ENCODE assay signal across 24 mouse cellular contexts in the genomic region with DNA sequence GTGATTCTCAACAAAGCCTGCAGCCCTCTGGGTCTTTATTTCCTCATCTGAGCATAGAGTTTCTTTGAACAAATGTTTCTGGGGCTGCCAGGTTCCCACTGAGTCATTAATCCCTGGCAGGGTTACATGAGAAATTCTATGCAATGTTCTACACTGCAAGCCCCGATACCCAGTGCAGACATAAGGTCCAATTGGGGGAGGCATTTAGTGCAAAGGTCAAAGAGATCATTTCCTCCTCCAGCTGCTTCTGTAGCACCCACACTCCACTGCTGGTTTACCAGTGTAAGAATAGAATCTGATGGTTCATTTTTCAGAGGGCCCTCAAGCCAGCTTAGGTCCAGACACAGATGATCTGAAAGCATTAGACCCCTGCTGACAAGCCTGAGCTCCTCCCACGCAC. TPM values are rescaled to one million over a fixed set of nuclear protein-coding genes. Genes with fewer than 3 reads are reported as not detected.
DNase-seq lines count a peak whose midpoint lies in the region; ATAC-seq lines count a peak whose summit lies in the region.
"Had no signal": no experiment of that assay in that cellular context is flagged by ENCODE, and none has a peak within 500 bp of the region (broad histone marks: within the 10 kb centered on the region; RNA-seq: fewer than 3 reads in every experiment).

No protein-coding gene starts in this region.

- H3K4me2 ChIP-seq in embryonic facial prominence, embryonic 15.5 days (replicated peaks): no peak overlapping the region
- H3K4me2 ChIP-seq: embryonic facial prominence, embryonic 13.5 days; heart, embryonic 15.5 days; hindbrain, embryonic 15.5 days; liver, embryonic 13.5 days; midbrain, embryonic 13.5 days; stomach, embryonic 15.5 days had no signal

- intact Hi-C loops in heart, postnatal 25 days (cut with DNase I): no loop called here

- H3K9ac ChIP-seq in embryonic facial prominence, embryonic 15.5 days: no peak overlapping the region
- H3K9ac ChIP-seq: embryonic facial prominence, embryonic 13.5 days; heart, embryonic 15.5 days; hindbrain, embryonic 15.5 days; liver, embryonic 13.5 days; midbrain, embryonic 13.5 days; stomach, embryonic 15.5 days had no signal

- peak; percentile 15; the same call in 1 of the 2 replicates for ATAC-seq in embryonic facial prominence, embryonic 15.5 days (ENCODE audit: insufficient number of reproducible peaks, low FRiP score, low TSS enrichment, low read depth)
- ATAC-seq: midbrain, embryonic 13.5 days had no signal

- H3K36me3 ChIP-seq in embryonic facial prominence, embryonic 15.5 days: no peaks in the 10 kb centered on the region
- no peaks in the 10 kb centered on the region for H3K36me3 ChIP-seq in midbrain, embryonic 10.5 days
- H3K36me3 ChIP-seq: embryonic facial prominence, embryonic 13.5 days; G1E; heart, embryonic 15.5 days; hindbrain, embryonic 15.5 days; liver, embryonic 13.5 days; midbrain, embryonic 13.5 days; stomach, embryonic 15.5 days had no signal

- H3K4me3 ChIP-seq in embryonic facial prominence, embryonic 15.5 days (replicated peaks): no peak overlapping the region
- H3K4me3 ChIP-seq in midbrain, embryonic 10.5 days: no peak overlapping the region
- H3K4me3 ChIP-seq: embryonic facial prominence, embryonic 13.5 days; heart, embryonic 15.5 days; hindbrain, embryonic 15.5 days; liver, embryonic 13.5 days; midbrain, embryonic 13.5 days; stomach, embryonic 15.5 days had no signal

- DNase-seq in layer of hippocampus, adult 9-11 months: peak; percentile 30
- DNase-seq in layer of hippocampus, adult 8-10 months (ENCODE audit: low spot score in 2 of 2): no peak
- peak; percentile 52 for DNase-seq in cerebellum, adult 8-10 months
- no peak for DNase-seq in heart, postnatal 25 days (ENCODE audit: low spot score)
- no peak for DNase-seq in ovary, postnatal 14 days (ENCODE audit: low spot score)
- DNase-seq in midbrain, embryonic 10.5 days (ENCODE audit: low spot score): no peak
- DNase-seq: adrenal gland, adult 8-10 months; B cell, adult 2 months; kidney, adult 2 months; kidney, postnatal 14 days; liver, embryonic 13.5 days; lung, adult 2 months; lung, postnatal 14 days; thymus, adult 18-20 months had no signal

- 43% methylated on average over 2 of the region's 2 CpGs for WGBS in embryonic facial prominence, embryonic 15.5 days
- 64% methylated on average over 2 of the region's 2 CpGs for WGBS in midbrain, embryonic 10.5 days

- H3K4me1 ChIP-seq in embryonic facial prominence, embryonic 15.5 days: no peaks in the 10 kb centered on the region
- H3K4me1 ChIP-seq in midbrain, embryonic 10.5 days: no peaks in the 10 kb centered on the region
- H3K4me1 ChIP-seq: embryonic facial prominence, embryonic 13.5 days; heart, embryonic 15.5 days; hindbrain, embryonic 15.5 days; liver, embryonic 13.5 days; midbrain, embryonic 13.5 days; stomach, embryonic 15.5 days had no signal

- no peaks in the 10 kb centered on the region for H3K27me3 ChIP-seq in embryonic facial prominence, embryonic 15.5 days
- no peaks in the 10 kb centered on the region for H3K27me3 ChIP-seq in midbrain, embryonic 10.5 days (ENCODE audit: low read depth, poor library complexity, severe bottlenecking)
- H3K27me3 ChIP-seq: embryonic facial prominence, embryonic 13.5 days; heart, embryonic 15.5 days; hindbrain, embryonic 15.5 days; liver, embryonic 13.5 days; midbrain, embryonic 13.5 days; stomach, embryonic 15.5 days had no signal

- no peak overlapping the region for H3K27ac ChIP-seq in embryonic facial prominence, embryonic 15.5 days (replicated peaks)
- H3K27ac ChIP-seq in midbrain, embryonic 10.5 days (replicated peaks): no peak overlapping the region
- H3K27ac ChIP-seq: embryonic facial prominence, embryonic 13.5 days; heart, embryonic 15.5 days; hindbrain, embryonic 15.5 days; liver, embryonic 13.5 days; midbrain, embryonic 13.5 days; stomach, embryonic 15.5 days had no signal

- H3K9me3 ChIP-seq in embryonic facial prominence, embryonic 15.5 days (replicated peaks): no peaks in the 10 kb centered on the region
- H3K9me3 ChIP-seq in midbrain, embryonic 10.5 days (replicated peaks): no peaks in the 10 kb centered on the region
- H3K9me3 ChIP-seq: embryonic facial prominence, embryonic 13.5 days; G1E; heart, embryonic 15.5 days; hindbrain, embryonic 15.5 days; liver, embryonic 13.5 days; midbrain, embryonic 13.5 days; stomach, embryonic 15.5 days had no signal

RNA-seq across cellular contexts. Expression of a gene that starts 14.7 kb away (rescaled TPM):
- 100 to 1,000 TPM; 300 to 419 (median 352) TPM for total RNA-seq in layer of hippocampus, adult 8-10 months (2022)
- 1.6 and 1.7 TPM in 2 replicates for polyA plus RNA-seq in embryonic facial prominence, embryonic 15.5 days (2015; fragmentation: Nextera tagmentation; extraction: Ambion mirVana)
- under 1 TPM; 0.05 to 0.08 TPM for total RNA-seq in heart, postnatal 25 days (2021)
- 1.4 and 1.8 TPM in 2 replicates for polyA plus RNA-seq in midbrain, embryonic 10.5 days (2016; fragmentation: Nextera tagmentation; extraction: Ambion mirVana)
- total RNA-seq: CH12.LX; hematopoietic stem cell, adult 5-6 weeks; monocyte, adult 5-6 weeks had no signal
- polyA plus RNA-seq: G1E; kidney, adult 2 months had no signal

Comparison
In these comparisons a context has a peak if more than half of its experiments do, and no peak if none do; other contexts are left out.
1. DNase-seq: peak in layer of hippocampus, adult 9-11 months (single experiment) and cerebellum, adult 8-10 months (single experiment); none in layer of hippocampus, adult 8-10 months (0 of 2), heart, postnatal 25 days (single experiment), ovary, postnatal 14 days (single experiment) and midbrain, embryonic 10.5 days (single experiment).
2. RNA of a gene that starts 14.7 kb away (total RNA-seq): 300 to 419 TPM in layer of hippocampus, adult 8-10 months; 0.05 to 0.08 TPM in heart, postnatal 25 days; every median in the first group is over 100 times any median in the second.